Mouse (Mus musculus) right cerebral cortex, adult 2 months (tissue): ENCODE measurements around the gene Catsper2.
A peak's percentile ranks its signal among the peaks of the same experiment; 100 is the strongest.
"Not testable (repeated sequence)": the region's sequence is repeated elsewhere in the genome, so short reads cannot be mapped to it uniquely, and the experiment has no call there.

ENCODE experiments used
- DNase-seq, 2 experiments: peaks; one replicate each; pipeline ENCODE4 v3.0.0; 2021 to 2022; ENCODE audit warnings: low spot score in 2 of 2

Catsper2 gene

DNA sequence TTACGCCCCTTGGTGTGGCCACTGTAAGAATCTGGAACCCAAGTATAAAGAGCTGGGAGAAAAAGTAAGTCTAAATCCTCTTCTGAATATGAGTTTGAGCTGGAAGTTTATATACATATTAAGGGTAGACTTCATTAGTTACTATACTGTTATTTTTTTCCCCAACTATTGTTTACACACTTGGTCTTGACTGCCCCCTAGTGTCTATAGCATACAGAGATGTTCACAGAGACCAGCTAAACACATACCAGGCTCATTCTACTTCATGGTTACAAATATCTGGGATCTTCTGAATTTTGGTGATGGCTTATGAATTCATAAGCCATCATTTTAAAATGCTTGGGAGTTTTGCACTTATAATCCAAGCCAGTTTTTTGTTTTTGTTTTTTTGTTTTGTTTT lies 21.3 kb upstream of the Catsper2 start:
- no peak for DNase-seq

- DNase-seq: no peak
Measured at GRCm38 (mm10) chr2:121425890-121426289, 12.3 kb upstream of the Catsper2 start.

GRCm38 (mm10) chr2:121423166-121423565 lies 9.6 kb upstream of the Catsper2 start:
- no peak for DNase-seq

DNA sequence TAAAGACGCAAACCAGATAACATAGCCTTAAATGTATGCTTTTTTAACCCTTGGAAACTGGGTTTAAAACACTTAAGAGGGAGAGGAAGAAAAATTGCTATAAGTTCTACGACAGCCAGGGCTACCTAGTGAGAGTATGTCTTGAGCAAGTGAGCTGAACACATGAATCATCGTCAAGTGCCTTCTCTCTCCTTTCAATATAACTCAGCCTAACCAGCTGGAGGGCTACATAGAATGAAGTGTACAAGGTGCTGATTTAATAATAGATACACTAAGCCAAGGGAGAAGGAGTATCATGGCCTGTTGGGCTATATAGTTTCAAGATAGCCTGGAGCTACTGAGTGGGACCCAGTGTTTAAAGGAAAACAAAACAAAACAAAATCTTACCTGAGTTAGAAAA lies 4.9 kb upstream of the Catsper2 start:
- DNase-seq: no peak

DNA sequence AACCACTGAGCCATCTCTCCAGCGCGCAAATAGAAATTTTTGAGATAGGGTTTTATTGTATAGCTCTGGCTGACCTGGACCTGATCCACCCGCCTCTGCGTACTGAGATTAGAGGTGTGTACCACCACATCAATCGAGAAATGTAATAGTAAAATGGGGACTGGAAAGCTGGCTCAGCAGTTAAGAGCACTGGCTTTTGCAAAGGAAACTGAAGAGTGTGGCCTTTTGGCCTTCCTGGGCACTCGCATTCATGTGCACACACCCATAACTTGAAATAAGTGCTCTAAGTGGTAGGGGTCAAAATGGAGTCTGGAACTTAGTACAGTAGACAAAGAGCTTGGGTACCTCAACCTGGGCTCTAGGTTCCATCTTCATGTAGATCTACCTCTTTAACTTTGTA lies 2.8 kb upstream of the Catsper2 start:
- DNase-seq: no peak

GRCm38 (mm10) chr2:121415591-121415990 lies 2.0 kb upstream of the Catsper2 start:
- no peak for DNase-seq

DNA sequence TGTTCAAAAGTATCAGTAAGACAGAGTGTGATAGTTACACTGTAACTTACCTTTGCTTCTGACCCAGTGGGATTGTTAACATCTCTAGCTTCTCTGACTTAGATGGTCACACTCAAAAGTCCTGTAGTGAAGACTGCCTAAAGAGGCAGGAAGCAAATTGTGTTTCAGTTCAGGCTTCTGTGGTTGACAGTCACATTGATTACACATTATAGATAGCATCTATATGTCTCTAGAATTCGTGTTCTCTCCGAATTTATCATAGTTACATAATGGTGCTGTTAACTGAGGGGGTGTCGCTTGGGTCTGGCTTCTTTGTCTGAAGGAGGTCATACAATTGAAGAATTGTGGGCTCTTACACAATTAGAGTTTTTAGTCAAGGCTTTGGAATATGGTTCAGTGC lies 1.5 kb upstream of the Catsper2 start:
- DNase-seq: no peak

DNA sequence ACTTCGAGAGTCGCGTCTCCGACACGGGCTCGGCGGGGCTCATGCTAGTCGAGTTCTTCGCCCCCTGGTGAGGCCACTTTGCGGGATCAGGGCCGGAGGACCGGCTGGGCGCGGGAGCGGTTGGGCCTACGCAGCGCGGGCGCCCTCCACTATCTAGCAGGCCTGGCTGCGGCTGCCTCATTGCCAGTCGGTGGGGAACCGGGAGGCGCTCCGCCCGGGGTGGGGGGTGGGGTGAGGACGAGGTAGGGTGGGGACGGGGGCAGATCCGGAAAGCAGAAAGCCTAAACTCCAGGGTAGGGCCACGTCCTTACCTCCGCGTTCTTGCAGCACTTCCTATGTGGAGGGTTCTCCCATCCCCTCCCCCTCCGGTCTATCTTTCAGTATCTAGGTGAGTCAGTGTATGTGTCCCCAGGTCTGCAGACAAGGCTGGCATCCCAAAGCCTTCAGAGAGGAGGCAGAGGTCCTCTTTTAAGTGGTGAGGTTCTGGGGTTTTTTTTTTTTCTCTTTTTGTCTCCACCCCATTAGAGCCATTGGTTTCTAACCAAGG lies 620 bp upstream of the Catsper2 start:
- DNase-seq: peak; percentile 26 to 54

DNA sequence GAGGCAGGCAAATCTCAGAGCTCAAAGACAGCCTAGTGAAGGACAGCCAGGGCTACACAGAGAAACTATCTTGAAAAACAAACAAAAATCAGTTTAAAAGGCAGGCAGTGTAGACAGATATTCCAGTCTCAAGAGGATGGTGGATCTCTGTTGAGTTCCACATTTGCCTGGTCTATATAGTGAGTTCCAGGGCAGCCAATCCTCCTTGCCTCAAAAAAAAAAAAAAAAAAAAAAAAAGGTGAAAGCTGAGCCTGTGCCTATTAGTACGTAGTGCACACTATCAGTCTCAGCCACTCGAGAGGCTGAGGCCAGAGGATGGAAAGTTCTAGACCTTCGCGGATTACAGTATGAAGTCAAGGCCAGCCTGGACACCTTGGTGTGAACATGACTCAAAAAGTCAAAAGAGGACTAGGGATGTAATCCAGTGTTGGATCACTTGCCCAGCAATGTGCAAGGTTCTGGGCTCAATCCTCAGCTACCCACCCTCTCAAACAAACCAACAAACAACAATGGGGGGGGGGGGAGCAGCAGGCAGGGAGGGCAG lies 677 bp downstream of the Catsper2 start:
- no peak for DNase-seq

DNA sequence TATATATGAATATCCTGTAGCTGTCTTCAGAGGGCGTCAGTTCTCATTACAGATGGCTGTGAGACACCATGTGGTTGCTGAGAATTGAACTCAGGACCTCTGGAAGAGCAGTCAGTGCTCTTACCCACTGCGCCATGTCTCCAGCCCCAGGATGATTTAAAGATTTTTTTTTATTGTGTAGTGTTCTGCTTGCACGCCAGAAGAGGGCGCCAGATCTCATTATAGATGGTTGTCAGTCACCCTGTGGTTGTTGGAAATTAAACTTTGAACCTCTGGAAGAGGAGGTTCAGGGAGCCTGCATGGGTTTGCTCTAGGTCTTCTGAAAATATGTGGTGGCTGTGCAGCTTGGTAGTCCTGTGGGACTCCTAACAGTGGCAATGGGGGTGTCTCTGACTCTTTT lies 5.4 kb downstream of the Catsper2 start:
- peak in 1 of 2 experiments; percentile 20 for DNase-seq

GRCm38 (mm10) chr2:121403296-121403695 lies 10.3 kb downstream of the Catsper2 start:
- no peak for DNase-seq

- peak; percentile 93 for DNase-seq
Measured at GRCm38 (mm10) chr2:121396624-121397023, 17.0 kb downstream of the Catsper2 start.

DNA sequence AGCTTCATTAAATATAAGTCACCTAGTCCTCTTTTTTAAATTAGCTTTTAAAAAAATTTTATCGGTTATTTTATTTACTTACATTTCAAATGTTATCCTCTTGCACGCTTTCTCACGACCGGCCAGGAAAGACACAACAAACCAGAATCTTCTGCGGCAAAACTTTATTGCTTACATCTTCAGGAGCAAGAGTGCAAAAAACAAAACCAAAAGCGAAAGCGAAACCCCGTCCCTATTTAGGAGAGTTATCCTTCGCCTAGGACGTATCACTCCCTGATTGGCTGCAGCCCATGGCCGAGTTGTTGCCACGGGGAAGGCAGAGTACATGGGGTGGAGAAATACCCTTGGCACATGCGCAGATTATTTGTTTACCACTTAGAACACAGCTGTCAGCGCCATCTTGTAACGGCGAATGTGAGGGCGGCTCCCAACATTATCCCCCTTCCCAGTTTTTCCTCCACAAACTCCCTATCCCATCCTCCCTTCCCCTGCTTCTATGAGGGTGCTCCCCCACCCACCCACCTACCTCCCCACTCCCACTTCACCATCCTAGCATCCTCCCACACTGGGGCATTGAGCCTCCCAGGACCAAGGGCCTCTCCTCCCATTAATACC lies 26.5 kb downstream of the Catsper2 start, which contains the start of gene Strc:
Strc (minus strand) TSS at position 208 of the 615 bp plus-strand sequence.
- DNase-seq: not testable (repeated sequence)

DNA sequence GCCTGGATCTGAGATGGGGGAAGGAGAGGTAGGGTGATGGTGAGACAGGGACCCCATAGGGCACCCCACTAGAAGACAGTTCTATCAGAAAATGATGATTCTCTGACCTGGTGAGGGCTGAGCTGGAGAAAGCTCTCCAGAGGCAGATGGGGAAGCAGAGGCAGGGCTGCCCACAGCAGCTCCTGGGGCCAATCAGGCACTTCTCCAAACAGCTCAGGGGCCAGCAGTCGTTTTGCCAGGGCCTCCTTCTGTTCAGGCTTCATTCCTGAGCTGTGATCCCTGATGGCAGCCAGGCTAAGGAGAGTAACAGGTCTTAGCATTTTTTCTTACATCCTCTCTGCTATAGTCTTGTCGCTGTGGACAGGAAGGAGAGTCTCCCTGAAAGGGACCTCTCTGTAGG lies 38.8 kb downstream of the Catsper2 start:
- DNase-seq: no peak

- DNase-seq: no peak
Measured at GRCm38 (mm10) chr2:121372266-121372665, 41.3 kb downstream of the Catsper2 start.

GRCm38 (mm10) chr2:121370921-121371320 lies 42.7 kb downstream of the Catsper2 start:
- DNase-seq: no peak

DNA sequence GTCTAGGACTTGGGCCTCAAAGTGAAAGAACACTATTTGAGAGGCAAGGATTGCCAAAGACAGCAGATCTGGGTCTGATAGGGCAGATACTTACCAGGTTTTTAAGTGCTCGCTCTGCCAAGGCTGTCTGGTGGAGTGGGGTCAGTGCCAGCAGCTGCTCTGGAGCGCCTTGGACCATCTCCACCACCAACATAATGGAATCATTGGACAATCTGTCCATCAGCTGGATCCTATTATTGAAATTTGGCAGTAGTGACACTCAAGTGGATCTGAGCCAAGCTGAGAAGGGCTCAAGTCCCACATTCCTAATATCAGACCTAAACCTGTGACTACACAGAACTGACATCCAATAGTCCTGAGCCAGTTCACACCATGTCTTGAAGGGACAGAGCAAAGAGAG lies 44.8 kb downstream of the Catsper2 start:
- DNase-seq: no peak

DNA sequence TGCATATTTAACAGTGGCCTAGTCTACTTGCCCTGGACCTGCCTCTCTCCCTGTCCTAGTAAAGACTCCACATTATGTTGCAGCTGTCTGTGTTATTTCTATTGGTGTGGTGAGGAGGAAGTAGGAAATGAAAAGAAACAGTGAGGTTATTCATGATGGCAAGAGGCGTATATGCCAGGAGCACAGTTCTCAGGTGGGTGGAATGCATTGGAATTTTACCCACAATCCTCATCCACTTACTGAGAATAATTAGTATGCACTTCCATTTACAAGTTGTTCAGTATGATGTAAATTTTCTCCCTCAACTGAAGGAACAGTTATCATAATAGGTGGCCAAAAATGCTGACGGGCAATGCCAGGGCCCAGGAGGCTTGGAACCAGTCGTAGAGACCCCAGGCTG lies 49.9 kb downstream of the Catsper2 start:
- no peak for DNase-seq

DNA sequence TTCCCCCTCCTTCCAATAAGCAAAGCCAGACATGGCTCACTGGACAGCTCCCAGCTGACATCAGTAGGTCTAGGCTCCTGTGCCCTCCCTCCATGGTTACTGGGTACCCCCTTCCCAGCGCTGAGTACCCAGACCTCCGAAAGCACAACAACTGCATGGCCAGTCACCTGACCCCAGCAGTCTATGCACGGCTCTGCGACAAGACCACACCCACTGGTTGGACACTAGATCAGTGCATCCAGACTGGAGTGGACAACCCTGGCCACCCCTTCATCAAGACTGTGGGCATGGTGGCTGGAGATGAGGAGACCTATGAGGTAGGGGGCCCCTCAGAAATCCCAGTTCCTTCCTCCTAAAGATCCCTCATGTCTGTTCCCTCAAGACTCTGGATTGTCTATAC lies 54.1 kb downstream of the Catsper2 start:
- DNase-seq: no peak

DNA sequence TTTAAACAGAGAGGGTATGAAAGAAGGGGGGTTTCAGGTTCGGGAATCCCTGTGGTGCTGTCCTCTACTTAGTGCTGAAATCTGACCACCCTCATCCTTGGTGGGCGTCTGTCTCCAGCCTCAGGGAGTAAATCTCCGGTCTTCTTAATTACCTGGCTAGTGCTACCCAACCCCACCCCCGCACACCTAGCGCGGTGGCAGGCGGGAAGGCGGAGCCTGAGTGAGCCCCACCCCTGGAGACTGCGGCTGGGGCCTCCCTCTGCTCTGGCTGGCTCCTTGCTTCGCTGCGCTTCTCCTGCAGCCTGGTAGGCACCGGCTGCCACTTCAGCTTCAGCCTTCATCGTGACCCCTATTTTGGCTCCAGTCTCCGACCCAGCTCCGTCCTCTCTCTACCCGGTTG lies 55.2 kb downstream of the Catsper2 start:
- DNase-seq: peak; percentile 85 to 90

DNA sequence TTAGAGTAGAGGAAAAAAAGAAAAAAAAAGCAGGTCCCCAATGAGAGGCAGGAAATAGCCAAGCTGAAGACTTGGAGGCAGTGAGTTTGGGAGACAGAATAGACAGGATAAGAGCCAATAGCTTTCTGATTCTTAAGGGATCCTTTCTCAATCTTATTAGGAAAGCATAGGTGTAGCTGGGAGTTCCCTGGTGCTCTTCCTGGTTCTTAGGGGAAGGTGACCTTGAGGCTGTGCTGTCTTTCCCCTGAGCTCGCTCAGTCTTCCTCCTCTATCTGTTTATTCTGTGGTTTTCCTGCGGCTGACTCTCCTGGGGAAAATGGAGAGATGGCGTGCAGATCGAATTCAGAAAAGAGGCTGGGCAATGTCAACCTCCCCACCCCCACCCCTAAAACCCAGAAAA lies 55.6 kb downstream of the Catsper2 start:
- no peak for DNase-seq

- no peak for DNase-seq
Measured at GRCm38 (mm10) chr2:121357494-121357893, 56.1 kb downstream of the Catsper2 start, which contains the start of gene Ckmt1. Gene Ckmt1, plus strand, starts transcription at chr2:121357714.

GRCm38 (mm10) chr2:121354820-121355592 lies 58.6 kb downstream of the Catsper2 start, which contains the start of gene Ppip5k1:
Gene Ppip5k1, minus strand, starts transcription at chr2:121355396.
- peak; percentile 99 for DNase-seq
